11 mouse cellular contexts compared by ENCODE assay signal in the genomic region with DNA sequence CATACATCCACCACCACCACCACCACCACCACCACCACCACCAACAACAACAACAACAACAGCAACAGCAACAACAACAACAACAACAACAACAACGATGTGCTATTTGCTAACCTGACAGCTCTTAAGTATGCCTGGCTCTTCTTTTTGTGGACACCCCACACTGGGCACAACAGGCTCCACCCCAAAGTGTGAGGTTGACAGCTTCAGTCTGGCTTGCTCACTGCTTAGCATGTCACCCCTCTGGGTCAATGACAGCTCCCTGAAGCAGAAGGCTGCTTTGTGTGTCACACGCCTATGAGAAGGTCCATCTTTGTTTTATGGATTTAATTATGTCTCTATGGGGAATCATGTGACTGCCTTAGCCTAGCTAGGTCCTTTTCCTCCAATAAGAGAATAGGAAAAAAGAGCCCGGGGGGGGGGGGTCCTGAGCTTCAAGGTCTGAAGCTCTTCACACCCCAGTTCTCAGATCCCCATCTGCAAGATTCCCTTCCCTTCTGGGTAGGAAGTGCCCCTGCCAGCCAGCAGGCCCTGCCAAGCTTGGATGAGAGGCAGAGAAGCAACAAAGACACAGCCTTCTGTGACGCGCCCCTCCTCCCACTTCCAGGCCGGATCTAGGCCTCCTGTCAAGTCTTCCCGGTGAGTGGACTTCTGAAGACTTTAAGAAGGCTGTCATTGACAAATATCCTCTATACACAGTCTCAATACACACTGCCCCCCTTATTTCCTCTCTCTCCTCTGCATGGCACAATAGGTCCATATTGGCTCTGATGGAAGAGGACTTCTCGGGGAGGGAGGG. TPM values are rescaled to one million over a fixed set of nuclear protein-coding genes. Genes with fewer than 3 reads are reported as not detected.
A peak's percentile ranks its signal among the peaks of the same experiment; 100 is the strongest.
DNase-seq lines count a peak whose midpoint lies in the region; ATAC-seq lines count a peak whose summit lies in the region.
"Had no signal": no experiment of that assay in that cellular context is flagged by ENCODE, and none has a peak within 500 bp of the region (broad histone marks: within the 10 kb centered on the region; RNA-seq: fewer than 3 reads in every experiment).

No protein-coding gene starts in this region.

- H3K4me3 ChIP-seq in heart, embryonic 11.5 days (ENCODE audit: low read depth, low read length) = no peak overlapping the region
- H3K4me3 ChIP-seq: liver, embryonic 15.5 days had no signal

- no peaks in the 10 kb centered on the region for H3K36me3 ChIP-seq in heart, embryonic 11.5 days (ENCODE audit: control insufficient read depth, insufficient read depth, low read length)
- H3K36me3 ChIP-seq: liver, embryonic 15.5 days had no signal

- no peak overlapping the region for H3K9ac ChIP-seq in heart, embryonic 11.5 days (ENCODE audit: low read depth, low read length)
- H3K9ac ChIP-seq: liver, embryonic 15.5 days had no signal

- 55% methylated on average over 8 of the region's 8 CpGs for WGBS in heart, embryonic 11.5 days (ENCODE audit: insufficient replicate concordance)

- H3K4me1 ChIP-seq in heart, embryonic 11.5 days (ENCODE audit: control insufficient read depth, insufficient read depth, low read length) = no peaks in the 10 kb centered on the region

- DNase-seq in left cerebral cortex, postnatal 4 days = peak; percentile 76
- no peak for DNase-seq in left cerebral cortex, postnatal 36 days (ENCODE audit: low spot score in 2 of 2)
- peak; percentile 55 for DNase-seq in brain, embryonic 18.5 days (ENCODE audit: low read depth, low spot score)
- DNase-seq in cerebellum, postnatal 25 days = peak; percentile 53 to 74
- DNase-seq in lung, postnatal 14 days = peak; percentile 18
- DNase-seq: heart, adult 11 months; spleen, adult 18-20 months; thymus, postnatal 25 days had no signal

- no peak overlapping the region for H3K4me2 ChIP-seq in heart, embryonic 11.5 days
- H3K4me2 ChIP-seq: liver, embryonic 15.5 days had no signal

- no peak overlapping the region for H3K27ac ChIP-seq in heart, embryonic 11.5 days (ENCODE audit: low read depth, low read length)
- H3K27ac ChIP-seq: liver, embryonic 15.5 days had no signal

- peaks cover 9% of the 10 kb centered on the region; the same call in 1 of the 2 replicates for H3K27me3 ChIP-seq in heart, embryonic 11.5 days (ENCODE audit: control insufficient read depth, insufficient read depth, low read length)

- no peak for ATAC-seq in megakaryocyte, adult 5-6 weeks (ENCODE audit: poor library complexity, severe bottlenecking)
- ATAC-seq in heart, embryonic 11.5 days (replicated peaks; ENCODE audit: insufficient number of reproducible peaks, low FRiP score, low TSS enrichment) = no peak

- no peaks in the 10 kb centered on the region for H3K9me3 ChIP-seq in heart, embryonic 11.5 days (replicated peaks; ENCODE audit: control insufficient read depth, low read length)
- H3K9me3 ChIP-seq: liver, embryonic 15.5 days had no signal

- intact Hi-C loops in left cerebral cortex, postnatal 4 days (cut with DNase I) = no loop called here
- intact Hi-C loops in left cerebral cortex, postnatal 36 days (cut with DNase I) = no loop called here

RNA-seq across cellular contexts. Expression of gene Kcnip3, which starts 17.9 kb away (rescaled TPM):
- 10 to 100 TPM; 32.3 to 36.6 TPM for total RNA-seq in left cerebral cortex, postnatal 4 days (2021)
- 100 to 1,000 TPM; 130 to 133 TPM for total RNA-seq in left cerebral cortex, postnatal 36 days (2021)
- 3.5 and 3.6 TPM in 2 replicates for total RNA-seq in megakaryocyte, adult 5-6 weeks (2015)
- total RNA-seq in megakaryocyte, adult 5-6 weeks (2017) = 0.62 and 2.2 TPM in 2 replicates
- 2.0 and 2.3 TPM in 2 replicates for polyA plus RNA-seq in heart, embryonic 11.5 days (2014; fragmentation: Nextera tagmentation; extraction: Ambion mirVana)

RNA-seq across cellular contexts. Expression of gene Prom2, which starts 37.3 kb away (rescaled TPM):
- total RNA-seq in left cerebral cortex, postnatal 4 days (2021) = not detected
- under 1 TPM; 0.11 to 0.17 TPM for total RNA-seq in left cerebral cortex, postnatal 36 days (2021)
- not detected in 2 replicates for total RNA-seq in megakaryocyte, adult 5-6 weeks (2015)
- total RNA-seq in megakaryocyte, adult 5-6 weeks (2017) = 0.12 TPM in 1 of 2 replicates, not detected in the other
- 0.39 TPM in 1 of 2 replicates, not detected in the other for polyA plus RNA-seq in heart, embryonic 11.5 days (2014; fragmentation: Nextera tagmentation; extraction: Ambion mirVana)
- polyA plus RNA-seq: liver, embryonic 15.5 days had no signal

RNA-seq across cellular contexts. Expression of gene Fahd2a, which starts 59.6 kb away (rescaled TPM):
- 10 to 100 TPM; 12.6 to 13.2 TPM for total RNA-seq in left cerebral cortex, postnatal 4 days (2021)
- 10 to 100 TPM; 21.2 to 21.9 TPM for total RNA-seq in left cerebral cortex, postnatal 36 days (2021)
- 9.9 and 16.8 TPM in 2 replicates for total RNA-seq in megakaryocyte, adult 5-6 weeks (2015)
- total RNA-seq in megakaryocyte, adult 5-6 weeks (2017) = 6.4 and 9.7 TPM in 2 replicates
- 30.3 and 30.6 TPM in 2 replicates for polyA plus RNA-seq in heart, embryonic 11.5 days (2014; fragmentation: Nextera tagmentation; extraction: Ambion mirVana)

Comparison
In these comparisons a context has a peak if more than half of its experiments do, and no peak if none do; other contexts are left out.
1. DNase-seq: peak in left cerebral cortex, postnatal 4 days (single experiment), brain, embryonic 18.5 days (single experiment), cerebellum, postnatal 25 days (2 of 2) and lung, postnatal 14 days (single experiment); none in left cerebral cortex, postnatal 36 days (0 of 2).
2. RNA of gene Kcnip3, which starts 17.9 kb away (total RNA-seq): 130 to 133 TPM in left cerebral cortex, postnatal 36 days and 32.3 to 36.6 TPM in left cerebral cortex, postnatal 4 days; 0.62 to 3.6 TPM in megakaryocyte, adult 5-6 weeks; every median in the first group is over 4 times any median in the second.